Comparison of ENCODE assay signal across 8 mouse cellular contexts in genomic region chr11:60208712-60209111, GRCm38 (mm10). TPM values are rescaled to one million over a fixed set of nuclear protein-coding genes. Genes with fewer than 3 reads are reported as not detected.
DNase-seq lines count a peak whose midpoint lies in the region; ATAC-seq and TF ChIP-seq lines count a peak whose summit lies in the region.

No protein-coding gene starts in this region.

- WGBS in lung, embryonic 14.5 days = 26% methylated on average over 4 of the region's 4 CpGs
- 54% methylated on average over 4 of the region's 4 CpGs for WGBS in forebrain, embryonic 11.5 days
- WGBS in limb, embryonic 10.5 days = 71% methylated on average over 4 of the region's 4 CpGs
- WGBS in neural tube, embryonic 14.5 days = 45% methylated on average over 4 of the region's 4 CpGs

- TF ChIP-seq CTCF in lung, embryonic 14.5 days (IDR thresholded peaks at IDR 0.05; ENCODE audit: low read depth) = no peak

- DNase-seq in lung, embryonic 14.5 days = no peak
- DNase-seq in lung, postnatal 36 days = no peak
- DNase-seq in forebrain, embryonic 11.5 days (ENCODE audit: low spot score) = no peak
- DNase-seq in limb, embryonic 10.5 days (ENCODE audit: low spot score) = no peak
- DNase-seq in urinary bladder, postnatal 36 days (ENCODE audit: low spot score in 2 of 2) = no peak
- no peak for DNase-seq in gastrocnemius, adult 18-20 months (ENCODE audit: low spot score)
- DNase-seq in cerebellum, postnatal 14 days = no peak

- 0 out of 2 replicates have a peak, but pooled peaks have one; percentile 0 for ATAC-seq in lung, embryonic 14.5 days (ENCODE audit: insufficient read depth)
- ATAC-seq in forebrain, embryonic 11.5 days (replicated peaks; ENCODE audit: low FRiP score) = no peak
- no peak for ATAC-seq in neural tube, embryonic 14.5 days (ENCODE audit: low read depth)

- peaks cover 35% of the 10 kb centered on the region for H3K4me1 ChIP-seq in lung, embryonic 14.5 days (ENCODE audit: insufficient read depth)
- H3K4me1 ChIP-seq in forebrain, embryonic 11.5 days (replicated peaks; ENCODE audit: control insufficient read depth, insufficient read depth, low read length) = peaks cover 43% of the 10 kb centered on the region
- peaks cover 77% of the 10 kb centered on the region for H3K4me1 ChIP-seq in limb, embryonic 10.5 days
- H3K4me1 ChIP-seq in neural tube, embryonic 14.5 days (ENCODE audit: control insufficient read depth, insufficient read depth, low read length) = peaks cover 36% of the 10 kb centered on the region

- H3K4me3 ChIP-seq in lung, embryonic 14.5 days (ENCODE audit: low read depth, low read length) = peak overlapping the region; percentile 37
- peak overlapping the region; percentile 37 for H3K4me3 ChIP-seq in forebrain, embryonic 11.5 days (ENCODE audit: low read depth, low read length)
- peak overlapping the region; percentile 51 for H3K4me3 ChIP-seq in limb, embryonic 10.5 days
- peak overlapping the region; percentile 41; the same call in 1 of the 2 replicates for H3K4me3 ChIP-seq in neural tube, embryonic 14.5 days (ENCODE audit: low read depth, low read length)

- no peaks in the 10 kb centered on the region for H3K9me3 ChIP-seq in lung, embryonic 14.5 days (ENCODE audit: low read depth, low read length)
- H3K9me3 ChIP-seq in forebrain, embryonic 11.5 days (ENCODE audit: control insufficient read depth, low read length) = no peaks in the 10 kb centered on the region
- H3K9me3 ChIP-seq in limb, embryonic 10.5 days (replicated peaks) = no peaks in the 10 kb centered on the region
- no peaks in the 10 kb centered on the region for H3K9me3 ChIP-seq in neural tube, embryonic 14.5 days (ENCODE audit: control insufficient read depth, low read length)

- peaks cover 37% of the 10 kb centered on the region for H3K36me3 ChIP-seq in lung, embryonic 14.5 days (ENCODE audit: insufficient read depth)
- peaks cover 6% of the 10 kb centered on the region for H3K36me3 ChIP-seq in forebrain, embryonic 11.5 days (ENCODE audit: control insufficient read depth, insufficient read depth, low read length)
- H3K36me3 ChIP-seq in limb, embryonic 10.5 days = peaks cover 42% of the 10 kb centered on the region
- peaks cover 12% of the 10 kb centered on the region for H3K36me3 ChIP-seq in neural tube, embryonic 14.5 days (ENCODE audit: control insufficient read depth, insufficient read depth, low read length)

- H3K4me2 ChIP-seq in lung, embryonic 14.5 days = peak overlapping the region; percentile 69
- H3K4me2 ChIP-seq in forebrain, embryonic 11.5 days (ENCODE audit: low read depth, low read length, severe bottlenecking) = peak overlapping the region; percentile 67
- H3K4me2 ChIP-seq in neural tube, embryonic 14.5 days (ENCODE audit: low read depth, low read length) = peak overlapping the region; percentile 70

- H3K27ac ChIP-seq in lung, embryonic 14.5 days (ENCODE audit: low read depth) = peak overlapping the region; percentile 89
- peak overlapping the region; percentile 73; the same call in 1 of the 2 replicates for H3K27ac ChIP-seq in forebrain, embryonic 11.5 days (ENCODE audit: low read depth, low read length)
- H3K27ac ChIP-seq in limb, embryonic 10.5 days = peak overlapping the region; percentile 91
- peak overlapping the region; percentile 86 for H3K27ac ChIP-seq in neural tube, embryonic 14.5 days (ENCODE audit: low read depth, low read length)

- H3K27me3 ChIP-seq in lung, embryonic 14.5 days (ENCODE audit: insufficient read depth, low read length) = no peaks in the 10 kb centered on the region
- no peaks in the 10 kb centered on the region for H3K27me3 ChIP-seq in forebrain, embryonic 11.5 days (ENCODE audit: control insufficient read depth, insufficient read depth, low read length)
- no peaks in the 10 kb centered on the region for H3K27me3 ChIP-seq in limb, embryonic 10.5 days (ENCODE audit: low read depth, poor library complexity, severe bottlenecking)
- H3K27me3 ChIP-seq in neural tube, embryonic 14.5 days (ENCODE audit: control insufficient read depth, insufficient read depth, low read length) = no peaks in the 10 kb centered on the region

- peak overlapping the region; percentile 44 for H3K9ac ChIP-seq in lung, embryonic 14.5 days
- peak overlapping the region; percentile 52 for H3K9ac ChIP-seq in forebrain, embryonic 11.5 days (ENCODE audit: low read length)
- H3K9ac ChIP-seq in neural tube, embryonic 14.5 days (replicated peaks; ENCODE audit: low read depth, low read length) = peak overlapping the region; percentile 41

RNA-seq across cellular contexts. Expression of gene Srebf1, which starts 13.7 kb away (rescaled TPM):
- 73.9 and 77.2 TPM in 2 replicates for polyA plus RNA-seq in lung, embryonic 14.5 days (2014; fragmentation: Nextera tagmentation; extraction: Ambion mirVana)
- polyA plus RNA-seq in forebrain, embryonic 11.5 days (2014; fragmentation: Nextera tagmentation; extraction: Ambion mirVana) = 63.9 and 68.7 TPM in 2 replicates
- polyA plus RNA-seq in limb, embryonic 10.5 days (2016; fragmentation: Nextera tagmentation; extraction: Ambion mirVana) = 56.2 and 56.6 TPM in 2 replicates
- 38.5 and 41.3 TPM in 2 replicates for polyA plus RNA-seq in neural tube, embryonic 14.5 days (2014; fragmentation: Nextera tagmentation; extraction: Ambion mirVana)
- total RNA-seq in gastrocnemius, adult 18-20 months (2021) = 10 to 100 TPM; 32.4 to 35.9 TPM
